Mouse (Mus musculus): ENCODE results near the gene Zfp429. TPM values are rescaled to one million over a fixed set of nuclear protein-coding genes. Genes with fewer than 3 reads are reported as not detected.
"Not testable (repeated sequence)": the region's sequence is repeated elsewhere in the genome, so short reads cannot be mapped to it uniquely, and the experiment has no call there.

Zfp429 gene
- 2.9 and 4.4 TPM in 2 replicates for polyA plus RNA-seq (2015; fragmentation: Nextera tagmentation; extraction: Ambion mirVana)

DNA sequence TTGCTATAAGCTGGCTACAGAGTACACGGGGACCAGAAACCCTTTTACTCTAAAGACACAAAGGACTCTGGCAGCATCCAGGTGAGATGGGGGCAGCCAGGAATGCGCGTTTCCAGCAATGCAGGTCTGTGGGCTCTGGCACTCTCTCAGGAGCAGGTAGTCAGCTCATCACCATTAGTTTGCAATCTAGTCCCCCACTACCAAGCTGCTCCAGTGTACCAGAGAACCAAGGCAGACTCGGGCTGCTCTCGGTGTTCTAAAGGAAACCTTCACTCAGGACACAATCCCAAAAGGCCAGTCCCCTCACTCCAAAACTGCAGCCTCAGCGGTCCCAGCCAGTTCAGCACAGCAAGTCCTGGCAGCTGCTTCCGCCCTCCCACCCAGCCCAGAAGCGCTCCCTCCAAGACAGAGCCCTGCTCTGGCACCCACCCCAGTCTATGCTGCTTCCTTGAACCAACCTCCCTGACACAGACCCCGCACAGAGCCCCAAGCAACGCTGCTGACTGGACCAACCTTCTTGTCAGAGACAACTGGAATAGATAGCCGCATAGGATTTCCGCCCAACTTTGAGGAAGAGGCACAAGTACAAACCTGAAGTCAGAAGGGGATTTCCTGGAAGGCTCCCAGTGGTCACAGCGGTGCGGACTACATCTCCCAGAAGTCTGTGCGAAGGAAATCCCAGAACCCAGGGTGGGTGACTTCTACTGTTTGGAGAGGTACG, at the start of gene Zfp429:
Gene Zfp429, minus strand, starts transcription at position 637 of the 721 bp plus-strand sequence.
- peak within 1 kb of the TSS; percentile 76 for H3K4me3 ChIP-seq
- not testable (repeated sequence) for H3K4me1 ChIP-seq; H3K27ac ChIP-seq (replicated peaks)

DNA sequence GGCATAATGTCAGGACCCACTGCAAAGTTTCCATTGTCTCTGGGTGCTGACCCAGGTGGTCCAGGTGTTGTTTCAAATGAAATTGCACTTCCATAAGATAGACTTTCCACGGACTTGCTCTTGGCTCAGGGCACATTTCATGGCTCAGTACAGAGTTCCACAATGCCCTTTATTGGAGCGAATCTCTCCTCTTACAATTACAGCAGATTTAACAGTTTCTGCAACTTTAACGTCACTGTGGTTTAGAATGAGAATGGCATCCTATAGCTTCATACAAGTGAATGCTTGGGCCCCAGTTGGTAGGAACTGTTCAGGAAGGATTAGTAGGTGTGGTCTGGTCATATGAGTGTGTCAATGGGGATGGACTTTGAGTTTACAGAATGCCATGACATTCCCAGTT, 37.5 kb upstream of the Zfp429 start:
- ATAC-seq (ENCODE audit: extremely low read depth, insufficient number of reproducible peaks, low FRiP score, low TSS enrichment); H3K27me3 ChIP-seq (replicated peaks); H3K4me1 ChIP-seq; H3K27ac ChIP-seq (replicated peaks); H3K4me2 ChIP-seq; H3K9me3 ChIP-seq; H3K4me3 ChIP-seq; H3K9ac ChIP-seq: not testable (repeated sequence)
- H3K36me3 ChIP-seq = peaks cover 30% of the 10 kb centered on the region
- 64% methylated on average over 1 of the region's 3 CpGs for WGBS

More for the DNA sequence above, at the start of gene Zfp429:
- Histone ChIP-seq H3K4me2 (peak within 1 kb of the TSS; percentile 68), H3K9ac (peak within 1 kb of the TSS; percentile 85), H3K36me3 (peaks cover 12% of the 10 kb centered on the region)
- not testable (repeated sequence) for H3K9me3 ChIP-seq; H3K27me3 ChIP-seq (replicated peaks)
- peak; percentile 94 for ATAC-seq (ENCODE audit: extremely low read depth, insufficient number of reproducible peaks, low FRiP score, low TSS enrichment)
- 6% methylated on average over 16 of the region's 16 CpGs for WGBS

GRCm38 (mm10) chr13:67428116-67428515, 28.5 kb upstream of the Zfp429 start:
- Histone ChIP-seq H3K36me3 (no peaks in the 10 kb centered on the region), H3K9me3 (no peaks in the 10 kb centered on the region), H3K4me1 (no peaks in the 10 kb centered on the region), H3K9ac (no peak overlapping the region), H3K27me3 (replicated peaks) (no peaks in the 10 kb centered on the region), H3K27ac (replicated peaks) (no peak overlapping the region), H3K4me3 (no peak overlapping the region), H3K4me2 (no peak overlapping the region)
- ATAC-seq (ENCODE audit: extremely low read depth, insufficient number of reproducible peaks, low FRiP score, low TSS enrichment) = no peak
- WGBS = 74% methylated on average over 3 of the region's 3 CpGs

DNA sequence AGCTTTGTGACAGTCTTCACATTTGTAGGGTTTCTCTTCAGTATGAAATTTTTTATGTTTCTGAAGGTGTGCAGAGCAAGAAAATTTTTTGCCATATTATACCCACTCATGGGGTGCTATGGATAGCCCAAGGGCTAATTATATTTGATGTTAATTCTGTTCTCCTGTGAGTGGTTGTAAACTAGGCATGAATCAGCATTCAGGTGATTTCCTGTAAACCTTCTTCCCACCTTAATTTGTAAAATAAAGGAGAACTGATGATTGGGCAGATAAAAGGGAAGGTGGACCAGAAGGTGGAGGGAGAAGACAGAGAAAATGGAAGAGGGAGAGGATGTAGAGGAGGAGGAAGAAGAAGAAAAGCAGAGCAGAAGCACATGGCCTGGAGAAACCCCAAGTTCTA, 26.1 kb upstream of the Zfp429 start:
- not testable (repeated sequence) for ATAC-seq (ENCODE audit: extremely low read depth, insufficient number of reproducible peaks, low FRiP score, low TSS enrichment); H3K9me3 ChIP-seq; H3K9ac ChIP-seq; H3K4me2 ChIP-seq; H3K36me3 ChIP-seq; H3K27ac ChIP-seq (replicated peaks); H3K4me3 ChIP-seq; H3K27me3 ChIP-seq (replicated peaks); H3K4me1 ChIP-seq

- not testable (repeated sequence) for H3K27me3 ChIP-seq (replicated peaks); H3K9me3 ChIP-seq; H3K4me3 ChIP-seq; H3K27ac ChIP-seq (replicated peaks); H3K36me3 ChIP-seq; H3K4me1 ChIP-seq; ATAC-seq (ENCODE audit: extremely low read depth, insufficient number of reproducible peaks, low FRiP score, low TSS enrichment); H3K9ac ChIP-seq; H3K4me2 ChIP-seq
- WGBS = 65% methylated on average over 2 of the region's 2 CpGs
Measured at GRCm38 (mm10) chr13:67422532-67422931, 22.9 kb upstream of the Zfp429 start.

DNA sequence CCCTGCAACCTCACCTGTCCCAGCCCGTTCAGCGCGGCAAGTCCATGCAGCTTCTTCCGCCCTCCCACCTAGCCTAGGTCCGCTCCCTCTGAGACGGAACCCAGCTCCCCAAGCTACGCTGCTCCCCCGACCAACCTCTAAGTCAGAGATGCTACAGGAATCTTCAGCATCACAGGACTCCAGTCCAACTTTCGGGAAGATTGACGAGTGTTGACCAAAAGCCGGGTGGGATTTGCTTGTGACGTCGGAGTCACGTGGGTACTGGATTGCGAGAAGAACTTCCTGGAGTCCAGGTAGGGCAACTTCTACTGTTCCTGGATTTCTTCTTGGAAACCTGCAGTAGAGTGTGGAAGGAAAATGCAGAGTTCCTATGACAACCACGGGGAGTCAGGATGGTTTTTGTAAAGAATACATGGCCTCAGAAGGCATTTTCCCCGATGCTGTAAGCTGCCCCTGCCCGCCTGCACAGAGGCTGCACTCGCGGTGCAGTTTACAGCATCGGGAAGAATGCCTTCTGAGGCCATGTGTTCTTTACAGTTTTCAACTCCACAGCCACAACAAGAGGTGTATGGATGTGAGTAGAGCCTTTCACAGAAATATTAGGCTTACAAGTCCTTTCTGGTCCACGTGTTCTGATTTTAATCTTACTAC, 21.7 kb upstream of the Zfp429 start, which contains the start of gene Zfp459:
Gene Zfp459, minus strand, starts transcription at position 212 of the 651 bp plus-strand sequence.
- Histone ChIP-seq H3K4me1 (peaks cover 7% of the 10 kb centered on the region), H3K27me3 (replicated peaks) (peaks cover 4% of the 10 kb centered on the region; the same call in 1 of the 2 replicates), H3K36me3 (no peaks in the 10 kb centered on the region), H3K27ac (replicated peaks) (no peak within 1 kb of the TSS), H3K4me2 (peak within 1 kb of the TSS; percentile 93), H3K9me3 (no peaks in the 10 kb centered on the region), H3K4me3 (peak within 1 kb of the TSS; percentile 75), H3K9ac (peak within 1 kb of the TSS; percentile 79)
- WGBS = 2% methylated on average over 22 of the region's 22 CpGs
- ATAC-seq (ENCODE audit: extremely low read depth, insufficient number of reproducible peaks, low FRiP score, low TSS enrichment) = peak; percentile 61

DNA sequence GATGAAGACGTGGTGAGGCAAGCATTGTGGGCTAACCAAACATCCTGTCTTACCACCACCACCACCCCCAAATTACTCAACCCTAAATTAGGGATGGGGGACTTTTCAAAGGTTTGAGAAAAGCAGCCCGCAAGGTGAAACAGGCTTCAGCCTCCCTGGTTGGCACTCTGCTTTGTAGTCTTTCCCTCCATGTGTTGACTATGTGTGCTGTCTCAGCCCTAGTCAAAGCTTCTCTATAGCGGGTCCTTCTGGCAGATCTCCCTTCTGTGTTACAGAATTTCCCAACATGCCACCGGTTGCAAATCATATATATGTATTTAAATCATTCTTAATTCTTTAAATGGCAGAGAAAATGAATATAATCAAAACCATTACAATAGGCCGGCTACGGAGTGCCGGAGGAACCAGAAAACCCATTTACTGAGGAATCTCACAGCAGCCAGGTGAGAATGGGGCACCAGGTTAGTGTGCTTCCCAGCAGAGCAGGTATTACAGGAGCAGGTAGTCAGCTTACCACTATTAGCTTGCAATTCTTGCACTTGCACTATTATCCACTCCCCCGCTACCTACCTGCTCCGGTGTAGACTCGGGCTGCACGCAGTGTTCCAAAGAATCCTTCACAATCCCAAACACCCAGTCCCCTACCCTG, 21.1 kb upstream of the Zfp429 start:
- Histone ChIP-seq H3K9ac (peak overlapping the region; percentile 79), H3K4me2 (peak overlapping the region; percentile 93), H3K36me3 (no peaks in the 10 kb centered on the region), H3K27ac (replicated peaks) (no peak overlapping the region), H3K9me3 (no peaks in the 10 kb centered on the region), H3K4me1 (peaks cover 7% of the 10 kb centered on the region), H3K27me3 (replicated peaks) (peaks cover 4% of the 10 kb centered on the region; the same call in 1 of the 2 replicates), H3K4me3 (peak overlapping the region; percentile 75)
- no peak for ATAC-seq (ENCODE audit: extremely low read depth, insufficient number of reproducible peaks, low FRiP score, low TSS enrichment)
- WGBS = 31% methylated on average over 11 of the region's 11 CpGs

GRCm38 (mm10) chr13:67416811-67417210, 17.2 kb upstream of the Zfp429 start:
- Histone ChIP-seq H3K4me2 (no peak overlapping the region), H3K27me3 (replicated peaks) (peaks cover 4% of the 10 kb centered on the region; the same call in 1 of the 2 replicates), H3K9me3 (no peaks in the 10 kb centered on the region), H3K36me3 (no peaks in the 10 kb centered on the region), H3K4me3 (no peak overlapping the region), H3K9ac (no peak overlapping the region), H3K4me1 (peaks cover 7% of the 10 kb centered on the region), H3K27ac (replicated peaks) (no peak overlapping the region)
- WGBS = 80% methylated on average over 3 of the region's 3 CpGs
- ATAC-seq (ENCODE audit: extremely low read depth, insufficient number of reproducible peaks, low FRiP score, low TSS enrichment) = no peak

DNA sequence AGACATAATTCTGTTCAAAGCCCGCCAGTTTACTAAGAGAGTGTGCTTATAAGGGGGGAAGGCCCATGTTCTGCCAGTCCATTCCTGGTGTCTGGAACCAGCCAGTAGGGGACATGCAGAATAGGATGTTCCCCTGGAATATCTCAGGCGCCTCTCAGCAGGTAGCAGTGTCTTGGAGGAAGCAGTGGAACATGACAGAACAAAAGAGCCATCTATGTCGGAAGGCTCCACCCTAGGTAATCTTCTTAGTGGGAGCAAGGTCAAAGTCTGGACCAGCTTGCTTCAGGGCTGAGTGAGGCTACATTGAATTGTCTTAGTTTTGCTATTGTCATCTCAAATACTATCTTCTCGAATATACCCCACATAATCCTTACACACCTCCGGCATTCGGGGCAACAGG, 16.1 kb upstream of the Zfp429 start:
- Histone ChIP-seq H3K27me3 (replicated peaks) (peaks cover 4% of the 10 kb centered on the region; the same call in 1 of the 2 replicates), H3K4me3 (no peak overlapping the region), H3K4me1 (peaks cover 2% of the 10 kb centered on the region), H3K9ac (no peak overlapping the region), H3K36me3 (no peaks in the 10 kb centered on the region), H3K4me2 (no peak overlapping the region), H3K27ac (replicated peaks) (no peak overlapping the region), H3K9me3 (no peaks in the 10 kb centered on the region)
- WGBS = 79% methylated on average over 6 of the region's 6 CpGs
- ATAC-seq (ENCODE audit: extremely low read depth, insufficient number of reproducible peaks, low FRiP score, low TSS enrichment) = no peak

DNA sequence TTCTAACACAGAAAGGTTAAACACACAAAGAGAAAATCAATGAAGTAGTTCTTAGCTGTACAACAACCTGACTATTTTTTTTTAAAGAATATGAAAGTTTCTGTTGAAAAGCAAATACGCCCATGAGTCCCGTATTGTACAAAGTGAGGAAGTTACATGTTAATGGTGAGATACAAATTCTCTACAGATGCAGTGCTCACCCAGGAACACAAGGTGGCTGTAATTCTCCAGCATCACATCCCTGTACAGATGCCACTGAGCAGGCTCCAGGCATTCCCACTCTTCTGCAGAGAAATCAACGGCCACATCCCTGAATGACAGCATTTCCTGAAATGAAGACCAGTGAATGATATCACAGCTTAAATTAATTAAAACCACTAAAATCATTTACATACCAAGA, 14.0 kb upstream of the Zfp429 start:
- H3K4me3 ChIP-seq; H3K27me3 ChIP-seq (replicated peaks); H3K4me1 ChIP-seq; H3K36me3 ChIP-seq; H3K27ac ChIP-seq (replicated peaks); ATAC-seq (ENCODE audit: extremely low read depth, insufficient number of reproducible peaks, low FRiP score, low TSS enrichment); H3K9ac ChIP-seq; H3K9me3 ChIP-seq; H3K4me2 ChIP-seq: not testable (repeated sequence)
- WGBS = 54% methylated on average over 3 of the region's 3 CpGs

DNA sequence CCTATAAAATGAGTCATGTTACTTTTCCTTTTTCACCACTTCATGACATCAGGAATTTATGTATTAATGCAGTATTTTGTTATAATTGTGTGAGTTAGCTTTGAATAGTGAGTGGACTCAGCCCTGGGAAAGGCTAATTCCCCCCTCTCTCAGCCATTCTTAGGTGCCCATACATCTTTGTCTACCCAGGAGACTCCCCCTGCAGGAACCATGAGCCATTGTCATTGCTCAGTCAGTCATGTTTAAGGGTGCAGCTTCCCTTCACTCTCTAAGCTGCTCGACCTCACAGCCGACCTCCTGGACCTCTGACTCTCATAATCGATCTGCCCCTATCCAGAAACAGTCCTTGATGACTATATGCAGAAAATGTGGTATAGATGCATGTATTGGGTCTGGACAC, 23.4 kb downstream of the Zfp429 start:
- not testable (repeated sequence) for H3K4me1 ChIP-seq; H3K4me3 ChIP-seq; H3K27ac ChIP-seq (replicated peaks); H3K9me3 ChIP-seq; H3K36me3 ChIP-seq; ATAC-seq (ENCODE audit: extremely low read depth, insufficient number of reproducible peaks, low FRiP score, low TSS enrichment); H3K9ac ChIP-seq; H3K27me3 ChIP-seq (replicated peaks); H3K4me2 ChIP-seq
- WGBS = 81% methylated on average over 3 of the region's 3 CpGs

Measured in heart, embryonic 13.5 days (tissue).